Mouse (Mus musculus) lung, adult 2 months (tissue): ENCODE results near the gene Aqr. TPM values are rescaled to one million over a fixed set of nuclear protein-coding genes. Genes with fewer than 3 reads are reported as not detected.

ENCODE experiments used
- DNase-seq: peaks from one replicate; pipeline ENCODE4 v3.0.0; 2022
- H3K4me1 ChIP-seq: fragments of 200-500 bp; 2 replicates; pipeline ENCODE4 v1.6.1; 2011; ENCODE audit warnings: low read length; ENCODE audit not compliant: control insufficient read depth, insufficient read depth
- H3K4me3 ChIP-seq: fragments of 200-500 bp; replicated peaks from 2 replicates; pipeline ENCODE3; 2011; ENCODE audit warnings: low read depth, mild to moderate bottlenecking, control low read depth, low read length; ENCODE audit errors: extremely low read depth
- CTCF ChIP-seq: fragments of 200-500 bp; IDR thresholded peaks from 2 replicates; pipeline ENCODE4 v1.5.1; 2011; ENCODE audit warnings: mild to moderate bottlenecking, low read length, control low read depth; ENCODE audit not compliant: insufficient read depth
- POLR2A ChIP-seq: fragments of 200-500 bp; IDR thresholded peaks from 2 replicates; pipeline ENCODE4 v1.6.1; 2011; ENCODE audit warnings: low read depth, mild to moderate bottlenecking, control low read depth, low read length, borderline replicate concordance; ENCODE audit errors: extremely low read depth
- WGBS: fragments of 180-500 bp; shearing (Covaris S2); methylation state at CpG from one replicate; pipeline ENCODE4 v1.1.7; 2018; 5-methylcytosine and 5-hydroxymethylcytosine counted together
- polyA plus RNA-seq: library from polyadenylated mRNA; depleted of rRNA; stranded (reverse); fragments of >200 nt; gene quantifications from 2 replicates; pipeline ENCODE4 v1.2.3, GENCODE M21; 2012

Gene Aqr
- polyA plus RNA-seq, 1 experiment: 18.4 TPM

- peak; percentile 9 for DNase-seq
- TF ChIP-seq POLR2A (no peak), CTCF (peak; percentile 37)
- whole genome bisulfite sequencing: 68% methylated on average over 6 of the region's 6 CpGs
- H3K4me3 ChIP-seq: no peak overlapping the region
- no peaks in the 10 kb centered on the region for H3K4me1 ChIP-seq
Measured at GRCm38 (mm10) chr2:114145315-114145801, 41.5 kb downstream of the Aqr start.

- no peaks in the 10 kb centered on the region for H3K4me1 ChIP-seq
- TF ChIP-seq POLR2A (no peak), CTCF (no peak)
- DNase-seq: no peak
- WGBS: 85% methylated on average over 5 of the region's 5 CpGs
- H3K4me3 ChIP-seq: no peak overlapping the region
Measured at GRCm38 (mm10) chr2:114144915-114145314, 41.9 kb downstream of the Aqr start.

DNA sequence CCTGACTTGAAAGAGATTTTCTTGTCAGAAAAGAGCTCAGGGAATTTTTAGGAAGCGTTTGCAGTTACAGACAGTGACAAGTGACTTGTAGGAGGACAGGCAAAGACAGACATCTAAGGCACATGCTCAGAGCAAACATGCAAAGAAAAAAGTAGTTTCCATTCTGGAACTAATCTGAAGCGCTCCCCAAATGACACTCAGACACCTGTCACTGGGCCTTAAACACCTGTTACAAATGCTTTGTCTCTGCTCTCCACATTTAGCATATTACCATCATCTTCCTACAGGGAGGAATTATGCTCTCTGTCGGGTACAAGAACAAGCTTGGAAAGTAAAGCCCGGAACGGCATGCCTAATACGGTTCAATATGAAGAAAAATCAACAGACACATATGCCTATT, 43.0 kb downstream of the Aqr start:
- DNase-seq: no peak
- 92% methylated on average over 6 of the region's 6 CpGs for WGBS
- no peaks in the 10 kb centered on the region for H3K4me1 ChIP-seq
- no peak overlapping the region for H3K4me3 ChIP-seq
- TF ChIP-seq POLR2A (no peak), CTCF (no peak)

- no peak for DNase-seq
- no peak overlapping the region for H3K4me3 ChIP-seq
- no peaks in the 10 kb centered on the region for H3K4me1 ChIP-seq
- 88% methylated on average over 9 of the region's 9 CpGs for WGBS
- TF ChIP-seq CTCF: no peak
- TF ChIP-seq POLR2A: no peak
Measured at GRCm38 (mm10) chr2:114136755-114137154, 50.1 kb downstream of the Aqr start.

GRCm38 (mm10) chr2:114135777-114136176, 51.0 kb downstream of the Aqr start:
- WGBS: 80% methylated on average over 2 of the region's 2 CpGs
- Histone ChIP-seq H3K4me1 (no peaks in the 10 kb centered on the region), H3K4me3 (no peak overlapping the region)
- TF ChIP-seq POLR2A: no peak
- no peak for TF ChIP-seq CTCF
- DNase-seq: no peak

DNA sequence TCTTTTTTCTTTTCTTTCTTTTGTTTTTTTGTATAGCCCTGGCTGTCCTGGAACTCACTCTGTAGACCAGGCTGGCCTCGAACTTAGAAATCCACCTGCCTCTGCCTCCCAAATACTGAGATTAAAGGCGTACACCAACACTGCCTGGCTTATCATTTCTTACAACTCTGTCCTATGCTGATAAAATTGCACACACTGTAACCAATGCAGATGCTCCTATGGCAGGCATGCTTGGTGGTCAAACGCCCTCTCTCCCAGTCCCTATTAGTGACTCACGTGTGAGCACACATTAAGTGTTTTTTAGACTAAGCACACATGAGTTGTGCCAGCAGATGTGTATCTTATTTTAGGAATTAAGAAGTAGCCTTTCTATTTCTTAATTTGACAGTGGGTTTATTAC, 53.5 kb downstream of the Aqr start:
- no peak for DNase-seq
- Histone ChIP-seq H3K4me3 (no peak overlapping the region), H3K4me1 (no peaks in the 10 kb centered on the region)
- no peak for TF ChIP-seq CTCF
- no peak for TF ChIP-seq POLR2A
- WGBS: 95% methylated on average over 4 of the region's 4 CpGs

GRCm38 (mm10) chr2:114130657-114131056, 56.2 kb downstream of the Aqr start:
- no peak for TF ChIP-seq CTCF
- no peak for TF ChIP-seq POLR2A
- WGBS: 91% methylated on average over 13 of the region's 13 CpGs
- DNase-seq: no peak
- Histone ChIP-seq H3K4me1 (no peaks in the 10 kb centered on the region), H3K4me3 (no peak overlapping the region)

DNA sequence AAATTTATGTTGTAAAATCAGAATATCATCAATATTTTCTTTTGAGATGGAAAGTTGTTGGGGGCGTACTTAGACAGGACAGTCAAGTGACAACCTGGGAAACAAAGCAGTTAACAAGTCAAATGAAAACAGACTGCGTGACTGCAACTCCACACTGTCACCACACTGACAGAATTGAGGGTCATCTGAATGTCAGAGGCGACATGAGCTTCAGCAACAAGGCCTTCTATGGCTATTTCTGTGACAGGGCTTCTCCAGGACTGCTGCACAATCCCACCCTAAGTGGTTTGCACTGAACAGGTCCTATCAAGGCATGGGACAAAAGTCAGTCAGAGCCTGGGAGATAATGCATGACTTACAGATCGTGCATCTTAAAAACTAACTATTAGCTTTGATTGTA, 63.5 kb downstream of the Aqr start:
- 92% methylated on average over 4 of the region's 4 CpGs for WGBS
- Histone ChIP-seq H3K4me1 (no peaks in the 10 kb centered on the region), H3K4me3 (no peak overlapping the region)
- TF ChIP-seq POLR2A (no peak), CTCF (no peak)
- DNase-seq: no peak

DNA sequence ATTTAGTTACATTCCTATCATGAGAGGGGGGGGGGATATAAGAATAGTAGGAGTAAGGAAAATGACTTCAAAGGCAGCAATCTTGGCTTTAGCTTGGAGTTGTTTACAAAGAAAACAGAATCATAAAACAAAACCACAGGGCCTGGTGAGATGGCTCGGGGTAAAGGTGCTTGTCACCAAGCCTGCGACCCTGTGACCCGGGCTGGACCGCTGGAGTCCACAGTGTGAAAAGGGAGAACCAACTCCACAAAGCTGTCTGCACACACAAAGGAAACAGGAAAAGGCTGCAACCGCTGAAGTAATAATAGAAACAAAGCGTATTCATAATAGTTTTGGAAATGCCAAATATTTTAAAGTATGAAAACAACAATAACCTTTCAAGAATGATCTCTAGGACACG, 67.4 kb downstream of the Aqr start:
- Histone ChIP-seq H3K4me3 (no peak overlapping the region), H3K4me1 (no peaks in the 10 kb centered on the region)
- TF ChIP-seq POLR2A (no peak), CTCF (no peak)
- 41% methylated on average over 7 of the region's 7 CpGs for WGBS
- no peak for DNase-seq

- TF ChIP-seq POLR2A (no peak), CTCF (no peak)
- WGBS: 93% methylated on average over 3 of the region's 3 CpGs
- DNase-seq: no peak
- no peak overlapping the region for H3K4me3 ChIP-seq
- H3K4me1 ChIP-seq: no peaks in the 10 kb centered on the region
Measured at GRCm38 (mm10) chr2:114117665-114118064, 69.2 kb downstream of the Aqr start.
